Mouse (Mus musculus) forebrain, embryonic 16.5 days (tissue): Measurements from ENCODE around the gene Gcgr. TPM values are rescaled to one million over a fixed set of nuclear protein-coding genes. Genes with fewer than 3 reads are reported as not detected.

ENCODE experiments used
- ATAC-seq: fragments of 200-750 bp; cut with Nextera tagmentation; 2 replicates; pipeline ENCODE4 v1.8.0; 2017; ENCODE audit warnings: mild to moderate bottlenecking, moderate library complexity
- H3K27ac ChIP-seq: fragments of 300-500 bp; sonication (generic); 2 replicates; pipeline ENCODE4 v1.5.1; 2014; ENCODE audit warnings: low read length, control low read depth
- H3K27me3 ChIP-seq: fragments of 300-500 bp; sonication (generic); replicated peaks from 2 replicates; pipeline ENCODE4 v1.6.1; 2014; ENCODE audit warnings: low read length; ENCODE audit not compliant: control insufficient read depth, insufficient read depth
- H3K36me3 ChIP-seq: fragments of 300-500 bp; sonication (generic); 2 replicates; pipeline ENCODE4 v1.6.1; 2014; ENCODE audit not compliant: control insufficient read depth, insufficient read depth
- H3K4me1 ChIP-seq: fragments of 300-500 bp; sonication (generic); replicated peaks from 2 replicates; pipeline ENCODE4 v1.6.1; 2014; ENCODE audit warnings: low read length; ENCODE audit not compliant: control insufficient read depth, insufficient read depth
- H3K4me2 ChIP-seq: fragments of 300-500 bp; sonication (generic); 2 replicates; pipeline ENCODE4 v1.6.1; 2014; ENCODE audit warnings: mild to moderate bottlenecking, low read length, control low read depth
- H3K4me3 ChIP-seq: fragments of 300-500 bp; sonication (generic); replicated peaks from 2 replicates; pipeline ENCODE4 v1.5.1; 2014; ENCODE audit warnings: mild to moderate bottlenecking, low read length, control low read depth
- H3K9ac ChIP-seq: fragments of 300-500 bp; sonication (generic); replicated peaks from 2 replicates; pipeline ENCODE4 v1.6.1; 2014; ENCODE audit warnings: low read depth, low read length, control low read depth
- H3K9me3 ChIP-seq: fragments of 300-500 bp; sonication (generic); 2 replicates; pipeline ENCODE4 v1.6.1; 2016; ENCODE audit warnings: low read length; ENCODE audit not compliant: control insufficient read depth
- WGBS: fragments of 180-500 bp; shearing (Covaris S2); extraction: QIAGEN DNeasy Blood & Tissue Kit; methylation state at CpG from one replicate; pipeline ENCODE4 v1.1.7; 2014; 5-methylcytosine and 5-hydroxymethylcytosine counted together
- polyA plus RNA-seq: library from polyadenylated mRNA; unstranded; fragments of >200 nt; fragmentation: Nextera tagmentation; extraction: Ambion mirVana; gene quantifications from 2 replicates; pipeline ENCODE4 v1.2.1, GENCODE M21; 2015

Gcgr gene
- polyA plus RNA-seq, 1 experiment from 2014 or later: not detected

GRCm38 (mm10) chr11:120577211-120578023 is 46.9 kb downstream of the Gcgr start:
- Histone ChIP-seq H3K27me3 (no peaks in the 10 kb centered on the region), H3K27ac (no peak overlapping the region), H3K9me3 (no peaks in the 10 kb centered on the region), H3K36me3 (peaks cover 15% of the 10 kb centered on the region; the same call in 1 of the 2 replicates), H3K4me2 (no peak overlapping the region), H3K4me1 (peaks cover 26% of the 10 kb centered on the region), H3K9ac (no peak overlapping the region), H3K4me3 (no peak overlapping the region)
- ATAC-seq: no peak
- WGBS: 82% methylated on average over 7 of the region's 7 CpGs

- H3K4me2 ChIP-seq: no peak overlapping the region
- no peak overlapping the region for H3K4me3 ChIP-seq
- peaks cover 15% of the 10 kb centered on the region; the same call in 1 of the 2 replicates for H3K36me3 ChIP-seq
- H3K4me1 ChIP-seq: peaks cover 26% of the 10 kb centered on the region
- H3K27me3 ChIP-seq: no peaks in the 10 kb centered on the region
- no peak for ATAC-seq
- H3K9ac ChIP-seq: no peak overlapping the region
- 87% methylated on average over 10 of the region's 10 CpGs for WGBS
- H3K9me3 ChIP-seq: no peaks in the 10 kb centered on the region
- no peak overlapping the region for H3K27ac ChIP-seq
These were observed 47.7 kb downstream of the Gcgr start for GRCm38 (mm10) chr11:120578024-120578693.

- Histone ChIP-seq H3K9me3 (no peaks in the 10 kb centered on the region), H3K27ac (no peak overlapping the region), H3K9ac (no peak overlapping the region), H3K4me2 (no peak overlapping the region), H3K27me3 (no peaks in the 10 kb centered on the region), H3K4me1 (peaks cover 26% of the 10 kb centered on the region), H3K36me3 (peaks cover 15% of the 10 kb centered on the region; the same call in 1 of the 2 replicates), H3K4me3 (no peak overlapping the region)
- ATAC-seq: no peak
- WGBS: 88% methylated on average over 11 of the region's 11 CpGs
These were observed 48.3 kb downstream of the Gcgr start for GRCm38 (mm10) chr11:120578694-120579243.

- peak overlapping the region; percentile 88 for H3K27ac ChIP-seq
- peak overlapping the region; percentile 89 for H3K4me3 ChIP-seq
- H3K36me3 ChIP-seq: peaks cover 15% of the 10 kb centered on the region; the same call in 1 of the 2 replicates
- ATAC-seq: no peak
- 63% methylated on average over 15 of the region's 15 CpGs for WGBS
- peak overlapping the region; percentile 85 for H3K9ac ChIP-seq
- no peaks in the 10 kb centered on the region for H3K9me3 ChIP-seq
- H3K27me3 ChIP-seq: no peaks in the 10 kb centered on the region
- H3K4me1 ChIP-seq: peaks cover 18% of the 10 kb centered on the region
- H3K4me2 ChIP-seq: peak overlapping the region; percentile 98
These were observed 49.0 kb downstream of the Gcgr start for GRCm38 (mm10) chr11:120579316-120580107.

GRCm38 (mm10) chr11:120580190-120580589 is 49.7 kb downstream of the Gcgr start:
- Histone ChIP-seq H3K27me3 (no peaks in the 10 kb centered on the region), H3K9ac (peak overlapping the region; percentile 85), H3K27ac (peak overlapping the region; percentile 88), H3K36me3 (peaks cover 18% of the 10 kb centered on the region; the same call in 1 of the 2 replicates), H3K9me3 (no peaks in the 10 kb centered on the region), H3K4me2 (peak overlapping the region; percentile 98), H3K4me1 (peaks cover 18% of the 10 kb centered on the region), H3K4me3 (peak overlapping the region; percentile 89)
- no peak for ATAC-seq
- 63% methylated on average over 7 of the region's 7 CpGs for WGBS

- under 1% methylated on average over 42 of the region's 44 CpGs for WGBS
- Histone ChIP-seq H3K36me3 (peaks cover 22% of the 10 kb centered on the region; the same call in 1 of the 2 replicates), H3K27me3 (no peaks in the 10 kb centered on the region), H3K9ac (peak overlapping the region; percentile 85), H3K4me1 (peaks cover 18% of the 10 kb centered on the region), H3K27ac (peak overlapping the region; percentile 88), H3K9me3 (no peaks in the 10 kb centered on the region), H3K4me2 (peak overlapping the region; percentile 98), H3K4me3 (peak overlapping the region; percentile 89)
- peak; percentile 41 for ATAC-seq
These were observed 50.4 kb downstream of the Gcgr start for GRCm38 (mm10) chr11:120580871-120581331.

GRCm38 (mm10) chr11:120581490-120582267 is 51.2 kb downstream of the Gcgr start, which contains the start of gene Arhgdia:
Gene Arhgdia, minus strand, starts transcription at chr11:120581624.
- Histone ChIP-seq H3K27ac (peak within 1 kb of the TSS; percentile 88), H3K4me2 (peak within 1 kb of the TSS; percentile 98), H3K9ac (peak within 1 kb of the TSS; percentile 85), H3K36me3 (peaks cover 24% of the 10 kb centered on the region; the same call in 1 of the 2 replicates), H3K4me1 (peaks cover 18% of the 10 kb centered on the region), H3K4me3 (peak within 1 kb of the TSS; percentile 89), H3K9me3 (no peaks in the 10 kb centered on the region), H3K27me3 (no peaks in the 10 kb centered on the region)
- WGBS: 4% methylated on average over 64 of the region's 75 CpGs
- ATAC-seq: peak; percentile 70

GRCm38 (mm10) chr11:120582268-120582981 is 51.9 kb downstream of the Gcgr start:
- no peaks in the 10 kb centered on the region for H3K27me3 ChIP-seq
- H3K4me3 ChIP-seq: peak overlapping the region; percentile 89
- peak overlapping the region; percentile 85 for H3K9ac ChIP-seq
- no peak for ATAC-seq
- H3K27ac ChIP-seq: peak overlapping the region; percentile 88
- 75% methylated on average over 8 of the region's 8 CpGs for WGBS
- peaks cover 18% of the 10 kb centered on the region for H3K4me1 ChIP-seq
- peaks cover 28% of the 10 kb centered on the region; the same call in 1 of the 2 replicates for H3K36me3 ChIP-seq
- H3K9me3 ChIP-seq: no peaks in the 10 kb centered on the region
- H3K4me2 ChIP-seq: peak overlapping the region; percentile 56
